Comparison of ENCODE assay signal across 29 mouse cellular contexts in genomic region chr10:84556120-84556519, GRCm38 (mm10). TPM values are rescaled to one million over a fixed set of nuclear protein-coding genes. Genes with fewer than 3 reads are reported as not detected.
DNase-seq lines count a peak whose midpoint lies in the region; ATAC-seq lines count a peak whose summit lies in the region.
"Had no signal": no experiment of that assay in that cellular context is flagged by ENCODE, and none has a peak within 500 bp of the region (broad histone marks: within the 10 kb centered on the region; RNA-seq: fewer than 3 reads in every experiment).

No protein-coding gene starts in this region.

- no peaks in the 10 kb centered on the region for H3K9me3 ChIP-seq in midbrain, embryonic 11.5 days (ENCODE audit: control insufficient read depth, low read length)
- 0 out of 2 replicates have a peak, but pooled peaks cover 3% of the 10 kb centered on the region for H3K9me3 ChIP-seq in midbrain, embryonic 16.5 days (replicated peaks; ENCODE audit: control insufficient read depth, low read length, poor library complexity, severe bottlenecking)
- H3K9me3 ChIP-seq in kidney, embryonic 15.5 days (replicated peaks) = peaks cover 5% of the 10 kb centered on the region; the same call in 1 of the 2 replicates
- peaks cover 9% of the 10 kb centered on the region for H3K9me3 ChIP-seq in kidney, embryonic 16.5 days (ENCODE audit: low read length)
- H3K9me3 ChIP-seq: heart, embryonic 10.5 days had no signal

- no peaks in the 10 kb centered on the region for H3K36me3 ChIP-seq in midbrain, embryonic 11.5 days (ENCODE audit: control insufficient read depth, insufficient read depth, low read length)
- H3K36me3 ChIP-seq in midbrain, embryonic 16.5 days (ENCODE audit: control insufficient read depth, insufficient read depth, low read length) = no peaks in the 10 kb centered on the region
- H3K36me3 ChIP-seq in kidney, embryonic 15.5 days = no peaks in the 10 kb centered on the region
- no peaks in the 10 kb centered on the region for H3K36me3 ChIP-seq in kidney, embryonic 16.5 days (ENCODE audit: insufficient read depth, low read length)
- H3K36me3 ChIP-seq: embryonic facial prominence, embryonic 10.5 days; embryonic facial prominence, embryonic 13.5 days; forebrain, embryonic 12.5 days; forebrain, embryonic 15.5 days; heart, embryonic 10.5 days; heart, embryonic 13.5 days; hindbrain, embryonic 10.5 days; hindbrain, embryonic 13.5 days had no signal

- H3K4me3 ChIP-seq in midbrain, embryonic 11.5 days (ENCODE audit: low read depth, low read length) = no peak overlapping the region
- H3K4me3 ChIP-seq in midbrain, embryonic 16.5 days (ENCODE audit: low read depth, low read length) = no peak overlapping the region
- H3K4me3 ChIP-seq in kidney, embryonic 15.5 days (replicated peaks) = no peak overlapping the region
- no peak overlapping the region for H3K4me3 ChIP-seq in kidney, embryonic 16.5 days (ENCODE audit: low read length)
- H3K4me3 ChIP-seq: embryonic facial prominence, embryonic 10.5 days; embryonic facial prominence, embryonic 13.5 days; erythroblast, embryonic 14.5 days; forebrain, embryonic 12.5 days; forebrain, embryonic 15.5 days; heart, adult 2 months; heart, embryonic 10.5 days; heart, embryonic 13.5 days; hindbrain, embryonic 10.5 days; hindbrain, embryonic 13.5 days had no signal

- no peaks in the 10 kb centered on the region for H3K4me1 ChIP-seq in midbrain, embryonic 11.5 days (ENCODE audit: control insufficient read depth, insufficient read depth, low read length)
- no peaks in the 10 kb centered on the region for H3K4me1 ChIP-seq in midbrain, embryonic 16.5 days (ENCODE audit: control insufficient read depth, insufficient read depth, low read length)
- peaks cover 6% of the 10 kb centered on the region for H3K4me1 ChIP-seq in kidney, embryonic 15.5 days
- 0 out of 2 replicates have a peak, but pooled peaks cover 4% of the 10 kb centered on the region for H3K4me1 ChIP-seq in kidney, embryonic 16.5 days (ENCODE audit: insufficient read depth, low read length)
- H3K4me1 ChIP-seq: embryonic facial prominence, embryonic 13.5 days; forebrain, embryonic 12.5 days; forebrain, embryonic 15.5 days; heart, embryonic 13.5 days; hindbrain, embryonic 13.5 days had no signal

- no peaks in the 10 kb centered on the region for H3K27me3 ChIP-seq in midbrain, embryonic 11.5 days (ENCODE audit: control insufficient read depth, insufficient read depth, low read length)
- H3K27me3 ChIP-seq in midbrain, embryonic 16.5 days (ENCODE audit: control insufficient read depth, insufficient read depth, low read depth, low read length) = no peaks in the 10 kb centered on the region
- H3K27me3 ChIP-seq in kidney, embryonic 15.5 days = no peaks in the 10 kb centered on the region
- no peaks in the 10 kb centered on the region for H3K27me3 ChIP-seq in kidney, embryonic 16.5 days (ENCODE audit: insufficient read depth, low read length)
- H3K27me3 ChIP-seq: embryonic facial prominence, embryonic 13.5 days; forebrain, embryonic 12.5 days; forebrain, embryonic 15.5 days; heart, embryonic 13.5 days; hindbrain, embryonic 13.5 days; Patski had no signal

- H3K9ac ChIP-seq in midbrain, embryonic 11.5 days (ENCODE audit: low read length) = no peak overlapping the region
- no peak overlapping the region for H3K9ac ChIP-seq in midbrain, embryonic 16.5 days (ENCODE audit: low read depth, low read length)
- H3K9ac ChIP-seq in kidney, embryonic 15.5 days = no peak overlapping the region
- no peak overlapping the region for H3K9ac ChIP-seq in kidney, embryonic 16.5 days (replicated peaks; ENCODE audit: low read length)
- H3K9ac ChIP-seq: embryonic facial prominence, embryonic 13.5 days; forebrain, embryonic 12.5 days; forebrain, embryonic 15.5 days; heart, embryonic 13.5 days; hindbrain, embryonic 13.5 days had no signal

- peak; percentile 26 for DNase-seq in midbrain, embryonic 11.5 days (ENCODE audit: low spot score, missing footprints)
- no peak for DNase-seq in heart, postnatal 10 days
- DNase-seq: adrenal gland, postnatal 10 days; adrenal gland, postnatal 36 days; cerebellum, adult 11 months; cerebellum, adult 2 months; cerebellum, adult 9-11 months; cerebellum, postnatal 25 days; embryo, embryonic 11 days; gastrocnemius, postnatal 25 days; heart, adult 2 months; heart, postnatal 36 days had no signal

- no peak overlapping the region for H3K4me2 ChIP-seq in midbrain, embryonic 11.5 days
- no peak overlapping the region for H3K4me2 ChIP-seq in midbrain, embryonic 16.5 days (ENCODE audit: low read length)
- H3K4me2 ChIP-seq in kidney, embryonic 15.5 days = no peak overlapping the region
- H3K4me2 ChIP-seq in kidney, embryonic 16.5 days (replicated peaks; ENCODE audit: low read depth, low read length) = no peak overlapping the region
- H3K4me2 ChIP-seq: embryonic facial prominence, embryonic 13.5 days; forebrain, embryonic 12.5 days; forebrain, embryonic 15.5 days; heart, embryonic 13.5 days; hindbrain, embryonic 13.5 days had no signal

- intact Hi-C loops in heart, postnatal 10 days (cut with DNase I) = no loop called here

- H3K27ac ChIP-seq in midbrain, embryonic 11.5 days (ENCODE audit: low read depth, low read length) = no peak overlapping the region
- H3K27ac ChIP-seq in midbrain, embryonic 16.5 days (ENCODE audit: low read length) = no peak overlapping the region
- no peak overlapping the region for H3K27ac ChIP-seq in kidney, embryonic 15.5 days
- H3K27ac ChIP-seq in kidney, embryonic 16.5 days (ENCODE audit: low read length) = no peak overlapping the region
- H3K27ac ChIP-seq: embryonic facial prominence, embryonic 10.5 days; embryonic facial prominence, embryonic 13.5 days; forebrain, embryonic 12.5 days; forebrain, embryonic 15.5 days; heart, adult 2 months; heart, embryonic 10.5 days; heart, embryonic 13.5 days; hindbrain, embryonic 10.5 days; hindbrain, embryonic 13.5 days had no signal

- whole genome bisulfite sequencing in midbrain, embryonic 11.5 days = 79% methylated on average over 2 of the region's 2 CpGs
- 79% methylated on average over 2 of the region's 2 CpGs for WGBS in midbrain, embryonic 16.5 days
- WGBS in kidney, embryonic 15.5 days = 82% methylated on average over 2 of the region's 2 CpGs
- WGBS in kidney, embryonic 16.5 days = 72% methylated on average over 2 of the region's 2 CpGs

- no peak for ATAC-seq in midbrain, embryonic 11.5 days (ENCODE audit: low FRiP score)
- no peak for ATAC-seq in midbrain, embryonic 16.5 days
- ATAC-seq in common myeloid progenitor, adult 5-6 weeks (replicated peaks; ENCODE audit: low read depth, poor library complexity, severe bottlenecking) = peak; percentile 42
- peak; percentile 79 for ATAC-seq in megakaryocyte progenitor cell, adult 5-6 weeks (replicated peaks; ENCODE audit: poor library complexity)
- no peak for ATAC-seq in kidney, embryonic 15.5 days (replicated peaks; ENCODE audit: low FRiP score)
- ATAC-seq in kidney, embryonic 16.5 days (ENCODE audit: low FRiP score, low TSS enrichment) = no peak
- ATAC-seq: CD4-positive, CD25-positive, alpha-beta regulatory T cell, adult 4 months; forebrain, embryonic 15.5 days; hindbrain, embryonic 16.5 days; Patski had no signal

RNA-seq across cellular contexts. Expression of gene Tcp11l2, which starts 20.3 kb away (rescaled TPM):
- polyA plus RNA-seq in midbrain, embryonic 11.5 days (2014; fragmentation: Nextera tagmentation; extraction: Ambion mirVana) = 9.4 and 10.7 TPM in 2 replicates
- 20.4 and 22.7 TPM in 2 replicates for polyA plus RNA-seq in midbrain, embryonic 16.5 days (2015; fragmentation: Nextera tagmentation; extraction: Ambion mirVana)
- total RNA-seq in common myeloid progenitor, adult 5-6 weeks (2017) = 11.2 and 21.0 TPM in 2 replicates
- 12.4 and 14.6 TPM in 2 replicates for total RNA-seq in megakaryocyte progenitor cell, adult 5-6 weeks (2015)
- 7.0 and 10.1 TPM in 2 replicates for total RNA-seq in megakaryocyte progenitor cell, adult 5-6 weeks (2017)
- 10 to 100 TPM; 74.1 to 78.3 TPM for total RNA-seq in heart, postnatal 10 days (2021)
- polyA plus RNA-seq in kidney, embryonic 15.5 days (2015; fragmentation: Nextera tagmentation; extraction: Ambion mirVana) = 15.3 and 16.8 TPM in 2 replicates
- 20.2 and 21.2 TPM in 2 replicates for polyA plus RNA-seq in kidney, embryonic 16.5 days (2015; fragmentation: Nextera tagmentation; extraction: Ambion mirVana)

RNA-seq across cellular contexts. Expression of gene Ckap4, which starts 22.3 kb away (rescaled TPM):
- 83.6 and 89.2 TPM in 2 replicates for polyA plus RNA-seq in midbrain, embryonic 11.5 days (2014; fragmentation: Nextera tagmentation; extraction: Ambion mirVana)
- polyA plus RNA-seq in midbrain, embryonic 16.5 days (2015; fragmentation: Nextera tagmentation; extraction: Ambion mirVana) = 45.9 and 52.3 TPM in 2 replicates
- 32.7 and 35.9 TPM in 2 replicates for total RNA-seq in common myeloid progenitor, adult 5-6 weeks (2017)
- 72.5 and 84.2 TPM in 2 replicates for total RNA-seq in megakaryocyte progenitor cell, adult 5-6 weeks (2015)
- total RNA-seq in megakaryocyte progenitor cell, adult 5-6 weeks (2017) = 63.4 and 70.0 TPM in 2 replicates
- 10 to 100 TPM; 74.8 to 86.4 TPM for total RNA-seq in heart, postnatal 10 days (2021)
- polyA plus RNA-seq in kidney, embryonic 15.5 days (2015; fragmentation: Nextera tagmentation; extraction: Ambion mirVana) = 89.9 and 94.3 TPM in 2 replicates
- 40.0 and 72.4 TPM in 2 replicates for polyA plus RNA-seq in kidney, embryonic 16.5 days (2015; fragmentation: Nextera tagmentation; extraction: Ambion mirVana)

Comparison
In these comparisons a context has a peak if more than half of its experiments do, and no peak if none do; other contexts are left out.
1. ATAC-seq: peak in common myeloid progenitor, adult 5-6 weeks (single experiment) and megakaryocyte progenitor cell, adult 5-6 weeks (single experiment); none in midbrain, embryonic 11.5 days (single experiment), midbrain, embryonic 16.5 days (single experiment), kidney, embryonic 15.5 days (single experiment) and kidney, embryonic 16.5 days (single experiment).